Mouse (Mus musculus): Measurements from ENCODE around the gene Tpx2. TPM values are rescaled to one million over a fixed set of nuclear protein-coding genes. Genes with fewer than 3 reads are reported as not detected.
A peak's percentile ranks its signal among the peaks of the same experiment; 100 is the strongest.

Tpx2 gene
- total RNA-seq, 2 experiments from 2014 or later = 1.6 to 5.3 TPM

DNA sequence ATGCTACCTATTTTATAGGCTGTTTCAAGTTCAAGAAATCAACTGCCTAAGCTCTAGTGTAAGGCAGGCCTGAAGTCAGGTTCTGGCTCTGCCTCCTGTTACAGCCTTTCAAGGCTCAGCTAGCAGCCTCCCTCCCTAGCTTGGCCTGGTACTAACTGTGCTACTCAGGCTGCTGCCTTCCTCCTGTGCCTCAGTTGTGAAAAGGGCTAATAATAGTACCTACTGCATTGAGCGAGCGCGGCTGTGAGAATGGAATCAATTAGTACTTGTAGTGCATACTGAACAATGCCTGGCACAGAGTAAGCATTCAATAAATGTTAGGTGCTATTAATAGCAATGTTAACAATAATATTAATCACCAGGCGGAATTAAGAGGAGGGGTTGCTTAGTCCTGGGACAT, 27.8 kb upstream of the Tpx2 start:
- peak; percentile 45 for DNase-seq (ENCODE audit: low spot score)

DNA sequence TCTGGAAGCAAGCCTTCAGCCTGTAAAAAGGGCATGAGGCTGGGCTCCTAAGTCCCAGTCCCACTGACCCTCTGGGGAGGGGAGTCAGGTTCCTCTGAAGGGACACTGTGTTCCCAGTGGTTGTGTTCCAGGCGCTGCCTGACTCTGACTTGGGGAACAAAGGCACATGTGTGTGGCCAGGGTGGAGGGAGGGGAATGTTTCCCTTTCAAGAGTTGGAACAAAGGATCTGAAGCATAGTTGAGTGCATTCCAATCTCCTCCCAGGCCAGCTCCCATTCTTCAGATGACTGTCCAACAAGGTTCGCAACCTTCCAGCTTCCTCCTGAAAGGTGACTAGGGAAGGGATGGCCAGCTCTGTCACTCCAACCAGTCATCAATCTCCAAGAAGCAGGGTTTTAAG, 27.4 kb upstream of the Tpx2 start:
- DNase-seq (ENCODE audit: low spot score) = peak; percentile 71

DNA sequence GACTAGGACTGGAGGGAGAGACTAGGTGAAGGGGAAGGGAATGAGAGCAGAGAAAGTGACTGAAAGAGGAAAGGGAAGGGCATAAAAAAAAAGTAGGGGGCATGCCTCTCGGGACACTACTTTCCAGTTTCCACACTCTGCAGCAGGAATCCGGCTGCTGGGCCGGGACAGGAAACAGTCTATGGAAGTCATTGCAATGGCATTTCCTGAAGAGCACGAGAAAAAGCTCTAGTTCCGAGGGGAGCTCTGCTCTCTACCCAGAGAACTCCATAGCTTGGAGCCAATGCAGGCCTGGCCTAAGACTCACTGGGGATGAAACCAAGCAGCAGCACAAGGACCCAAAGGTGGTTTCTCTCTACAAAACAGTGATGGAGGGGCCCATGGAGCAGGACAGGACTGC, 26.7 kb upstream of the Tpx2 start:
- DNase-seq (ENCODE audit: low spot score) = peak; percentile 56

DNA sequence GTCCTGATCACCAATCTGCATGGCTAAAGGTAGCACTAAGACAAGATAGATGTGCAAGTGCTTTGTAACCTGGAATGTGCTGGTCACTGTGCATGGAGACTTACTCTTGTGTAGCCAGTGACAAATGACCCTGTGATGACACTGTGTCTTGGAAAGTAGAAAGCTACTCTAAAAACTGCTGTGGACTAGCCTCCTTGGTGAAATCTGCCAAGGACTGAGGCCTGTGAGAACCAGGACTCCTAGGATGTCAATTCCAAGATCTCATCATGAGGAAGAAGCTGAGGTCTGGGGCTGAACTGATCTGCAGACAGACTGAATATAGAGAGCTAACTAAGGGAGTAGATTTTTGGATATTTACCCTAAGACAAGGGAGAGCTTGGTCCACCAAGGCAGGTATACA, 26.2 kb upstream of the Tpx2 start:
- DNase-seq (ENCODE audit: low spot score) = no peak

DNA sequence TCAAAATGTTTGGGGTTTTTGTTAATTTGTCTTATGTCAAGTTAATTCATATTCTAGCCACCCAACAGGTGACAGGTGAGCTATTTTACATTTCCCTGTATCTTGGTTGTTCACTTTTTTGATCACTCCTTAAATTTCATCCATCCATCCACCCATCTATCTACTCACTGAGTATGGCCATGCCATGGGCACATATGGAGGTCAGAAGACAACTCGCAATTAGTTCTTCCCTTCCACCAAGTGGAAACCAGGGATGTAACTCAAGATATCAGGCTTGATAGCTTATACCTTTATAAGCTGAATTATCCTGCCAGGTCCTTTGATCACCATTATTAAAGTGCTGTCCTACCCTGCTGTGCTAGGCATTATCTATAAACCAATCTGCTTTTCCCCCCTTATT, 24.0 kb upstream of the Tpx2 start:
- DNase-seq (ENCODE audit: low spot score) = no peak

DNA sequence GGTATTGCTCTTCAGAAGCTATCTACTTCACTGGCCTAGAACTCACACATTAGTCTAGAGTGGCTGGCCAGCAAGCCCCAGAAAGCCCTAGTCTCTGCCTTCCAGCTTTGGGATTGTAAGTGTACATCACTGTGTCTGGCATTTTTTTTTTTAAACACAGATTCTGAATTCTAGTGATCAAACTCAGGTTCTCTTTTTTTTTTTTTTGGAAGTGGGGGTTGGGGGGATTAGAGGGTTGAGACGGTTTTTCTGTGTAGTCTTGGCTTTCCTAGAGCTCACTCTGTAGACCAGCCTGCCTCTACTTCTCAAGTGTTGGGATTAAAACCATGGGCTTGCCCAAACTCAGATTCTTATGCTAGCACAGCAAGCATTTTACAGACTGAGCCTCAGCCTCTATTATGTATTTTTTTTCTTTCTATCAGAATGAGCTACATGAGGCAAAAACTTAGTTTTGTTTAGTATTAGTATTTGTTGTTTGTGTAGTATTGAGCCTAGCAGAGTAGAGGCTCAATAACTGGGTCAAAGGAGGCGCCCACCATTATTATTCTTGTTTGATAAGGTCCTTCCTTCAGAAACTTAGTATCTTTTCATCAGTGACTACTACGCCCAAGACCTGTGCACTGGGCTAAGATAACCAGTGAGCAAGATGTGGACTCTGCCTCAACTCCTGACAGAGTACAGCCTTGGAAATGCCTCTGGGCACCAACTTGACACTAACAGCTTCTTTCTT, 23.2 kb upstream of the Tpx2 start:
- DNase-seq (ENCODE audit: low spot score) = no peak

DNA sequence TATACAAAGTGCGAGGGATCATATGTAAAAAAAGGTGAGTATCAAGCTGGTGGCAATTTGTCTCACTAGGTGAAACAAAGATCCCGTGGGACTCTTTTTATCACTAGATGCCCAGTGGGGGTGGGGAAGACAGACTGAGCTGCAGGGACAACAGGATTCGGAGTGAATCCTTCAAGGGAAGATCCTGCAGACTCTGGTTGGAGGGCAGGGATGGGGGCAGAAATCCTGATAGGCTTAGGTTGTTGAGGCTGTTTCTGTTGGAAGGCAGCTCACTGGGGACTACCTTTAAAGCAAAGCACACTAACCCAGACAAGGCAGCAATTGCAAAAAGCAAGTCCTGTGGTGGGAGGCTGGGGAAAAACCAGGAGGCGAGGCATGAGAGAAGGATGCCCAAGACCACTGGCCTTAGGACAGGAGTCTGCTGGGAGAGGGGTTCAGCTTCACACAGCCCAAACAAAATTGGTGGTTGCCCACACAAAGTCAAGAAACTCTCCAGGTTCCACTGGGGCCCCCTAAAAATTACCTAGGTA, 22.5 kb upstream of the Tpx2 start:
- DNase-seq (ENCODE audit: low spot score) = no peak

DNA sequence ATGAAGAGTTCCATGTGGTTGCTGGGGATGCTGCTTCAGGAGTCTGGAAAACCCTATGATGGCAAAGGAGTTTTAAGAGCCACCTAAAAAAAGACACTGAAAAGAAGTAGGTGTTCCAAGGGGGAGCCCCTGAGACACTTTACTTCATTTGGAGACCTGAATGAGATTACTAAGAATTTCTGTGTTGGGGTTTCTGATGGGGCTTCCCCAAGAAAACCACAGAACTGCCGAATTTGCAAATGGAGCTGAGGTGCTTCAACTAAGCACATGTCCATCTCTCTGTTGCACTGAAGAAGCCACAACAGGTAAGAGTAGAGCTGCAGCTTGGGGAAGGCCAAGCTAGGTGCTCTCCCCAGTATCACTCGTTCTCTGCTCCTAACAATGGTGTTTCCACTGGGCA, 22.1 kb upstream of the Tpx2 start:
- no peak for DNase-seq (ENCODE audit: low spot score)

DNA sequence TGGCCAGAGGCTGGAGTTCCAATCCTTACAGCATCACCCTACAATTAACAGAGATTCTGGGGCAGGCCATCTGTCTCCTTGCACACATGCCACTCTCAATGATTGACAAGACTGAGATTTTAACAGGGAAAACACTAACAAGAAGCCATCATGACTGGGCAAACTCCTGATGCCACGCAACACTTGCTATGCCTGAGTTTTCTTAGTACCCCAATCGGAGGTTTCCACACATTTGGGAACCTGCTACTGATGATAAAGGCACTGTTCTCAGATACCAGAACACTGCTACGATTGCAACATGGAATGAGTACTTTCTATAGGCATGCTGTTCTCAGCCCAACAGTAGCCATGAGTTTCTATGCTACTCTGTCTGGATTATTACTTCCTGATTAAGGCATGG, 21.3 kb upstream of the Tpx2 start:
- no peak for DNase-seq (ENCODE audit: low spot score)

DNA sequence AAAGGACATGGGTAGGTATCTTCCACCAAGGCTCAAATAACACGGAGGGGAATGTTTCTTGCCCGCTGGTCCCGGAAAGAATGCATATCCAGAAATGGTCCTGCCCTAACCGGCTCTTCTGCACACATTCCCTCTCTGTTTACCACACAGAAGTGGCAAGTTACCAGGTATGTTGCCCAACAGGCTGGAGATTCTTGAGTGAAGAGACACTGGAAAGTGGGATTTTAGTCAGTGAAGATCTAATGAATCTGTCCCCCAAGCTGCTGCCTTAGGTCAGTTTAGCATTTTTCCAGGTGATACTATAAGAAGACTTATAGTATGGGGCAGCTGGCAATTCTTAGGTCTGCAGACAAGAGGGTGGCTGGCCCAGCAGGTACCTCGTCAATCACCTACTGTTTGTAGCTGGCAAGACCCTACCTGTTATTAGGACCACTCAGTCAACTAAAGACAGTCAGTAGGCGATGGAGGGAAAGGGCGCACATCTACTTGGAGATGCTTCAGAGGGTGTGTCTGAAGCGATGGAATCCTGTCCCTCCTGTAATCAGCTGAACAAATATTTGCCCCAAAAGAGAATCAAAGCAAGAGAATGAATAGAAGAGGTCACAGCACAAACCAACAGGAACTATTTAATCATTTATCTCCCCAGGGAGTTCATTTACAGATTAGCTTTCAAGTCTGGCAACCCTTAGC, 20.3 kb upstream of the Tpx2 start:
- DNase-seq (ENCODE audit: low spot score) = no peak

DNA sequence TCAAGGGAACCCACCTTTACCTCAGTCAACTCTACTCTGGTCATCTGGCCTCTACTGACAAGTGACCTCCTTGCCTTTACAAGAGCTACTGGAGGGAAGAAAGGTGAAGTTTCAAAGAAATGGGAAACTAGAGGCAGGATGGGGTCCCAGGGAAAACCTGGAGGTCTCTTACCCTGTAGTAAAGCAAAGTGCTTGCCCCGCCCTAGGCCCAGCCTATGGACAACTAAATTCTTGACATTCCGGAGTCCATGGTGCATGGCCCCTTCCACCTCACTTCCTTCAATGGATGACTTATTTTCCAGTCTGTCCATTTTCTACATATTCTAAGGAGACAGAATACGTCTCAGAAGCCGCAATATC, 19.8 kb upstream of the Tpx2 start:
- DNase-seq (ENCODE audit: low spot score) = no peak

DNA sequence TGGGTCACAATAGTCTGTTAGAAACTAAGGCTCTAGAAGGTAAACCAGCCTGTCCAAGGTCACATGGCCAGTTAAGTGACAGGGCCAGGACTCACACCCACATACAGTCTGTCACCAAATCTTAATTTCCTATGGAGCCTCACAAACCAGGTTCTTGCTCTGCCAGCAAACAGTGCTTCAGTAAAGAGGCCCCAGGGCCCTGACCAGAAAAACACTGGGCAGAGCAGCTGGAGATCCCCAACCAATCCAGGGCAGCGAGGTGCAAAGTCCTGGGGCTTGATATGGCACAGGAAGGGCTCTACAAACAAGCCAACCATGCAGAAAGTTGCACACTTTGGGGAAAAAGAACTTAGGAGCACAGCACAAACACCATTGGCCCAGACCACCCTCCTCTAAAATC, 19.2 kb upstream of the Tpx2 start:
- no peak for DNase-seq (ENCODE audit: low spot score)

DNA sequence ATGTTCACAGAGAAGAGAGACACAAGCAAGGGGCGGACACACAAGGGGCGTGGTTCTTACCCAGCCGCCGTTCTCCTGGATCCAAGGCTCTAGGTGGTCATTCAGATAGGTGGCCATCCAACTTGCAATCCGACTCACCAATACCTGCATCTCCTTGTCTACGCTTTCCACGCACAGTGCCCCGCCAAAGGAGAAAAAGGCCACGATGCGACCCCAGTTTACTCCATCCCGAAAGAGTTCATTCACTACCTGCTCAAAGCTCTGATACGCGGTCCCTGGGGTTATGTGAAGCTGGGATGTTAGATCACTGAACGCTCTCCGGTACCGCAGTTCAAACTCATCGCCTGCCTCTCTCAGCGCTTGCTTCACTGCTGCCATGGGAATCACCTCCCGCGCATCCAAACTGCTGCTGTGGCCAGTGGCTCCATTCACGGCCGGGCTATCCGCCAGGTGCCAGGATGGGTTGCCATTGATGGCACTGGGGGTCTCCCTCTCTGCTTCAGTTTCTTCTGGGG, 18.3 kb upstream of the Tpx2 start:
- no peak for DNase-seq (ENCODE audit: low spot score)

DNA sequence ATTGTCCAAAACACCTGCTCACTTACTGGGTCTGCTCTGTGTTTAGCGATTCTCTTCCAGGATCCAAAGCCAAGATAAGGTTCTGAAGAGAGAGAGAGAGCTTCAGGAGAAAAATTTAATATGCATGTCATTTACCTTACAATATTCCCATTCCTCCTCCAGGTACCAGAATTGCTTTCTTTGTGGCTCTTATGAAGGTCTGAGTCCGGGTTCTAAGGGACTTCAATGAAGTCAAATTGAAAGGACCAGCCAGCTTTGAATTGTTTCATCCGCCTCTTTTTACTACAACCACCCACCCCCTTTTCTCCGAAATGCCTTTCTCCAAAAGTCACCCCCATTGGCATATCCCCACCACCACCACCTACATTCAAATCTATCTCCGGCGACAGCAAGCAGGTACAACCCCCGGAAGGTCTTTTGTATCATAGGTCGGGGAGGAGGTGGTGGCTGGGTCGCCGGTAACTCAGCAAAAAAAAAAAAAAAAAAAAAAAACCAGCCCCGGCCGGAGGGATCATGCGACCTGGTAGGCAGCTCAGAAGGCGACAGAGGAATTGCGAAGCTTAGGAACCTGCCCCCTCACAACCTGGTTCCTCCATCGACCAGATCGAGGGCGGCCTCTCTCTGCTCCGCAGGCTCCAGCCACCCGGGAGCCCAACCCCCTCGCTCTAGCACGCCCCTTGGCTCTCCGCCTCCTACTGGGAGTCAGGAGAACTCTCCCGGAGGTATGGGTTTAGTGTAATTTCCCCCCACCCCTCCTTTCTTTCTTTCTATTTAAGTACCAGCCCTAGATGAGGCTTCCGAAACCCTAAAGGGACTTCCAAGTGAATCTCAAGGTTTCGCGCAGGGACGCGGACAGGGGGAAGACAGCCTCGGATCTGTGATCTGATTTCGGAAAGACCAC, 17.5 kb upstream of the Tpx2 start:
- peak; percentile 95 for DNase-seq (ENCODE audit: low spot score)

DNA sequence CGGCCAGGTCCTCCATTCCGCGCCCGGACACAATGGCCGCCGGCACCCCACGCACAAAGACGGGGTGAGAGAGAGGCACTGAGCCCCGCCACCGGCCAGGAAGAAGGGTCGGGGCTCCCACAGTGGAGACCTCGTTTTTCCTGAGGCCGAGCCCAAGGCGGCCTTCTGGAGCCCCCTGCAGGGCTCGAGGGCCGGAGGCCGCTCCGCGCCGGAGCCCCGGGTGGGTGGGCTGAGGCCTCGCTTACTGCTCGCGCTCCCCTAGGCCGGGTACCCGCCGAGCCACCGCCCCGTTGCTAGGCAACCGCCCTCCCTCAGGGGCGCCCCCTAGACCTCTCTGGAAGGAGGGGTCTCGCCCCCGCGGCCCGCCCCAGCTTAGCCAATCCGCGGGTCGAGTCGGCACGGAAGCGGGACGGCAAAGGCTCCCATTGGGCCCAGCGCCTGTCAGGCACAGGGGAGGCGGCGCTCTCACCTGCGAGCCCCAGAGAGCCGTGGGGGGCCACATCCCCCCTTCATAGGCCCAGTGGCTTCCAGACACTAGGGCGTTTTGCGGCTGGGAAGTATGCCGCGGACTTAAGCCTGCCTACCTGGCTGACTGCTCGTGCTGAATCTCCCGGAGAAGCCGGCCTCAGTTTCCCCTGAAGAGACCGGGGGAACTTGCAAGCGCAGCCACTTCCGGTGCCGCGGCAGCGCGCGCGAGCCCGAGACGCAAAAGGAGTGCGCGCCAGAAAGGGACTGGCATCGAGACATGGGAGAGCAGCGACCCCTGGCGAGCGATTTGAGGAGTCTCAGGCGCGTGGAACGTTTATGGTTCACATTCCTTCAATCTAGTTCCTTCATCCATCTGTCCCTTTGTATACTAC, 16.5 kb upstream of the Tpx2 start, which contains the start of gene Bcl2l1:
Gene Bcl2l1 (minus strand): TSS at position 710 of the 860 bp plus-strand sequence.
- DNase-seq (ENCODE audit: low spot score) = peak; percentile 97

DNA sequence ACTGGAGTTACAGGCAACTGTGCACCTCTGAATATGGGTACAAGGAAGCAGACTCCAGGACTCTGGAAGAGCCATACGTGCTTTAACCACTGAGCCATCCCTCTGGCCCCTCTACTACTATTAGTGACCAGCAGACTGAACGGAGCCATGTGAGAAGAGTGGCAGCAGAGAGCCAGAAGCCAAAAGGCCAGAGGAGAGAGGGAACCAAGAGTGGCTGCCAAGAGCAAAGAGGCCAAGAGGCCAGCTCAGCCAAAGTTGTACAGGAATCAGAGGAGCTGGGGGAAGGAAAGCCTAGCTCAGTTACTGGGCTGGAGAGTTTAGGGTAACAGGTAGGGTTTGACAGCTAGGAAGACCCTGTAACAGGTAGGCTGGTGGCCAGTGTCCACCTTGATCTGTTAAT, 8.5 kb upstream of the Tpx2 start:
- DNase-seq (ENCODE audit: low spot score) = peak; percentile 70

DNA sequence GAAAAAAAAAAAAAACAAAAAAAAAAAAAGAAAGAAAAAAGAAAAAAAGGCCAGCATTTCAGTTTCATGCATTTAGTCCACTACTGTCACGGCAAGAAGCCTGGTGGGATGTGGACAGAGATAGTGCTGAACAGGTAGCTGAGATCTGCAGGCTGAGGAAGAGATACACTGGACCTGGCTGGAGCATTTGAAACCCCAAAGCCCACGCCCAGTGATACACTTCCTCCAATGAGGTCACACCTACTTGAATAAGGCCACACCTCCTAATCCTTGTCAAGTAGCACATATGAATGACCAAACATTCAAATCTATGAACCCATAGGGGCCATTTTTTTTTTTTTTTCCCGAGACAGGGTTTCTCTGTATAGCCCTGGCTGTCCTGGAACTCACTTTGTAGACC, 5.0 kb upstream of the Tpx2 start:
- no peak for DNase-seq (ENCODE audit: low spot score)

DNA sequence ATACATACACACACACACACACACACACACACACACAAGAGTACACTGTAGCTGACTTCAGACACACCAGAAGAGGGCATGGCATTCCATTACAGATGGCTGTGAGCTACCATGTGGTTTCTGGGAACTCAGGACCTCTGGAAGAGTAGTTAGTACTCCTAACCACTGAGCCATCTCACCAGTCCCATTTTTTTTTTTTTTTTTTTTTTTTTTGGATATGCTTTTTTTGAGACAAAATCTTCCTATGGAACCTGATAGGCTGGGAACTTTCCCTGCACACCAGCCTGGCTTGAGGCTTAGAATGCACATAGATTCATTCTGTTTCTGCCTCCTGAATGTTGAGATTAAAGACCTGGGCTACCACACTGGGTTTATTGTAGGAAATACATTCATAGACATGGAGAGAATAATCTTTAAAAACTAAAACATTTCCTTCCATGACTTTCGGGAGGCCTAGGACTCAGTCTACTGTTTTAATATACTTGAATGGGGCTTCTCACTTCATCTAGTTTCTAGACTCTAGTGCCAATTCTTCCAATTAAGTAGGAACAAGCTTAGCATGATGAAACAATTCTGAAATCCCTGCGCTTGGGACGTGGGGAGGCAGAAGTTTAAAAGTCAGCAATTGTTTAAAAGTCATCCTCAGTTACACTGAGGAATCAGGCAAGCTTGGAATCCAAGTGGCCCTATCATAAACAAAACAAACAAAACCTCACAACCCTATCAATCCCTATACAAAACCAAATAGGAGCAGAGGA, 528 bp upstream of the Tpx2 start:
- no peak for DNase-seq (ENCODE audit: low spot score)

DNA sequence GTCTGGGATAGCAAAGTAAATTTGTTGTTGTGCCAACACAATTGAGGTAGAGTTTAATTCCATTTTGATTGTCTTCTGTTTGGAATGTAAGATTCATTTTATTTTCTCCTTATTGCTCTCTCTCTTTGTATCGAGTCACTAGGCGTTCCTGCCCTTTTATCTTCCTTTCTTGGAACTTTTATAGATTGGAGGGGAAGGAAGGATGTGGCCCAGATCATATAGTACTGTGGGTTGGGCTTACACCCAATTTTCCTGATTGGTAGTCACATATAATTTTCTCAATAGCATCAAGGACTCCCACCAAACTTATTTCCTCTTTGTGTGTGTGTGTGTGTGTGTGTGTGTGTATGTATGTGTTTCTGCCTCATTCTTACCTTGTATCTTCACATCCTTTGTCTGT, 702 bp downstream of the Tpx2 start:
- DNase-seq (ENCODE audit: low spot score) = no peak

DNA sequence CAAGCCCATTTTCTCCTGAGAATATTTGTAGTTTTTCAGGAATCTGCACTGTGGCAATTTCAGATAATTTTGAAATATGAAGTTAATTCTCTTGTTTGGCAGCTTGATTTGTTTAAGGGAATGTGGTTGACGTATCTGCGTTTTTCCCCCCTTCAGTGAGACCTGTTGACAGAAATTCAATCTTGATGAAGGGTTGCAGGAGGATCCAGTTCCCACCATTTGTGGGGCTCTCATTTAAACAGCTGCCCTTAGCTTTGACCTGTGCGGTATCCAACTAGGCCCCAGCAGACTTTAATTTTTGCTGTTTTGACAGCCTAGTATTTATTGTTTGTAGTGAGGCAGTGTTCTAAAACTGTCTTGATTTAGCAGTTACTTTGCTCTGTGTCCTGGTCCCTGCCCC, 11.7 kb downstream of the Tpx2 start:
- no peak for DNase-seq (ENCODE audit: low spot score)

Data from gastrocnemius, adult 18-20 months (tissue).